Mouse (Mus musculus): ENCODE measurements at regions not wholly inside any gene's neighbourhood (a gene's known extent, or its start where the extent isn't known, plus 50 kb on each side); places are given as distances from the start of the nearest gene placed in this dataset.

- Histone ChIP-seq H3K36me3 (no peaks in the 10 kb centered on the region), H3K4me1 (replicated peaks) (no peaks in the 10 kb centered on the region), H3K9me3 (no peaks in the 10 kb centered on the region), H3K27me3 (ENCODE audit: insufficient read depth, poor library complexity, severe bottlenecking) (no peaks in the 10 kb centered on the region), H3K27ac (no peak overlapping the region), H3K4me3 (no peak overlapping the region)
- DNase-seq (ENCODE audit: low spot score): no peak
- 96% methylated on average over 1 of the region's 1 CpGs for WGBS
Measured at GRCm38 (mm10) chr4:30216086-30216485, 1403.2 kb downstream of the Epha7 start.

GRCm38 (mm10) chr4:30227139-30227538, 1414.2 kb downstream of the Epha7 start:
- H3K4me3 ChIP-seq: no peak overlapping the region
- no peaks in the 10 kb centered on the region for H3K4me1 ChIP-seq (replicated peaks)
- no peak for DNase-seq (ENCODE audit: low spot score)
- no peaks in the 10 kb centered on the region for H3K36me3 ChIP-seq
- H3K9me3 ChIP-seq: no peaks in the 10 kb centered on the region
- H3K27me3 ChIP-seq (ENCODE audit: insufficient read depth, poor library complexity, severe bottlenecking): no peaks in the 10 kb centered on the region
- H3K27ac ChIP-seq: no peak overlapping the region

GRCm38 (mm10) chr4:30262101-30262500, 1449.2 kb downstream of the Epha7 start:
- no peaks in the 10 kb centered on the region for H3K4me1 ChIP-seq (replicated peaks)
- 86% methylated on average over 2 of the region's 2 CpGs for whole genome bisulfite sequencing
- no peak for DNase-seq (ENCODE audit: low spot score)

GRCm38 (mm10) chr4:30268026-30268425, 1455.1 kb downstream of the Epha7 start:
- no peak for DNase-seq (ENCODE audit: low spot score)
- no peaks in the 10 kb centered on the region for H3K27me3 ChIP-seq (ENCODE audit: insufficient read depth, poor library complexity, severe bottlenecking)
- H3K4me3 ChIP-seq: no peak overlapping the region
- WGBS: 76% methylated on average over 3 of the region's 3 CpGs
- no peaks in the 10 kb centered on the region for H3K36me3 ChIP-seq
- no peaks in the 10 kb centered on the region for H3K4me1 ChIP-seq (replicated peaks)
- H3K9me3 ChIP-seq: no peaks in the 10 kb centered on the region
- H3K27ac ChIP-seq: no peak overlapping the region

More at GRCm38 (mm10) chr4:30262101-30262500, 1449.2 kb downstream of the Epha7 start:
- Histone ChIP-seq H3K4me3 (no peak overlapping the region), H3K36me3 (no peaks in the 10 kb centered on the region), H3K9me3 (no peaks in the 10 kb centered on the region), H3K27me3 (ENCODE audit: insufficient read depth, poor library complexity, severe bottlenecking) (no peaks in the 10 kb centered on the region), H3K27ac (no peak overlapping the region)

GRCm38 (mm10) chr4:30270000-30270399, 1457.1 kb downstream of the Epha7 start:
- no peak for DNase-seq (ENCODE audit: low spot score)
- no peak overlapping the region for H3K27ac ChIP-seq
- no peaks in the 10 kb centered on the region for H3K9me3 ChIP-seq
- no peaks in the 10 kb centered on the region for H3K4me1 ChIP-seq (replicated peaks)
- H3K27me3 ChIP-seq (ENCODE audit: insufficient read depth, poor library complexity, severe bottlenecking): no peaks in the 10 kb centered on the region
- H3K4me3 ChIP-seq: no peak overlapping the region
- no peaks in the 10 kb centered on the region for H3K36me3 ChIP-seq

- H3K27ac ChIP-seq: peak overlapping the region; percentile 12; the same call in 1 of the 2 replicates
- H3K36me3 ChIP-seq: no peaks in the 10 kb centered on the region
- DNase-seq (ENCODE audit: low spot score): no peak
- 66% methylated on average over 2 of the region's 2 CpGs for WGBS
- H3K27me3 ChIP-seq (ENCODE audit: insufficient read depth, poor library complexity, severe bottlenecking): no peaks in the 10 kb centered on the region
- no peak overlapping the region for H3K4me3 ChIP-seq
- no peaks in the 10 kb centered on the region for H3K9me3 ChIP-seq
- H3K4me1 ChIP-seq (replicated peaks): peaks cover 13% of the 10 kb centered on the region
Measured at GRCm38 (mm10) chr4:30312438-30312837, 1499.5 kb downstream of the Epha7 start.

GRCm38 (mm10) chr4:30312956-30313355, 1500.0 kb downstream of the Epha7 start:
- no peaks in the 10 kb centered on the region for H3K9me3 ChIP-seq
- no peak for DNase-seq (ENCODE audit: low spot score)
- H3K4me1 ChIP-seq (replicated peaks): peaks cover 13% of the 10 kb centered on the region
- no peaks in the 10 kb centered on the region for H3K36me3 ChIP-seq
- H3K27me3 ChIP-seq (ENCODE audit: insufficient read depth, poor library complexity, severe bottlenecking): no peaks in the 10 kb centered on the region
- peak overlapping the region; percentile 12; the same call in 1 of the 2 replicates for H3K27ac ChIP-seq
- WGBS: 68% methylated on average over 7 of the region's 7 CpGs
- no peak overlapping the region for H3K4me3 ChIP-seq

GRCm38 (mm10) chr4:30315348-30315747, 1502.4 kb downstream of the Epha7 start:
- WGBS: 77% methylated on average over 1 of the region's 1 CpGs
- H3K27me3 ChIP-seq (ENCODE audit: insufficient read depth, poor library complexity, severe bottlenecking): no peaks in the 10 kb centered on the region
- no peak overlapping the region for H3K4me3 ChIP-seq
- peaks cover 13% of the 10 kb centered on the region for H3K4me1 ChIP-seq (replicated peaks)
- DNase-seq (ENCODE audit: low spot score): no peak
- no peaks in the 10 kb centered on the region for H3K9me3 ChIP-seq
- no peaks in the 10 kb centered on the region for H3K36me3 ChIP-seq
- no peak overlapping the region for H3K27ac ChIP-seq

GRCm38 (mm10) chr4:30316995-30317394, 1504.1 kb downstream of the Epha7 start:
- no peak overlapping the region for H3K27ac ChIP-seq
- peaks cover 13% of the 10 kb centered on the region for H3K4me1 ChIP-seq (replicated peaks)
- no peak for DNase-seq (ENCODE audit: low spot score)
- no peaks in the 10 kb centered on the region for H3K27me3 ChIP-seq (ENCODE audit: insufficient read depth, poor library complexity, severe bottlenecking)
- 91% methylated on average over 4 of the region's 4 CpGs for WGBS
- H3K4me3 ChIP-seq: no peak overlapping the region
- H3K9me3 ChIP-seq: no peaks in the 10 kb centered on the region
- H3K36me3 ChIP-seq: no peaks in the 10 kb centered on the region

- no peaks in the 10 kb centered on the region for H3K9me3 ChIP-seq
- H3K4me3 ChIP-seq: no peak overlapping the region
- no peak for DNase-seq (ENCODE audit: low spot score)
- no peaks in the 10 kb centered on the region for H3K27me3 ChIP-seq (ENCODE audit: insufficient read depth, poor library complexity, severe bottlenecking)
- H3K27ac ChIP-seq: no peak overlapping the region
- H3K36me3 ChIP-seq: no peaks in the 10 kb centered on the region
- H3K4me1 ChIP-seq (replicated peaks): no peaks in the 10 kb centered on the region
Measured at GRCm38 (mm10) chr4:30320038-30320437, 1507.1 kb downstream of the Epha7 start.

- Histone ChIP-seq H3K9me3 (no peaks in the 10 kb centered on the region), H3K36me3 (no peaks in the 10 kb centered on the region), H3K27me3 (ENCODE audit: insufficient read depth, poor library complexity, severe bottlenecking) (no peaks in the 10 kb centered on the region), H3K27ac (no peak overlapping the region), H3K4me1 (replicated peaks) (no peaks in the 10 kb centered on the region), H3K4me3 (no peak overlapping the region)
- DNase-seq (ENCODE audit: low spot score): no peak
Measured at GRCm38 (mm10) chr4:30347552-30347951, 1534.6 kb downstream of the Epha7 start.
